Mouse (Mus musculus): Measurements from ENCODE around the gene Gbp9. TPM values are rescaled to one million over a fixed set of nuclear protein-coding genes. Genes with fewer than 3 reads are reported as not detected.
"Not testable (repeated sequence)": the region's sequence is repeated elsewhere in the genome, so short reads cannot be mapped to it uniquely, and the experiment has no call there.

Gbp9 gene
- polyA plus RNA-seq (2012; rRNA removed): 11.6 and 16.6 TPM in 2 replicates

GRCm38 (mm10) chr5:105139409-105140088 is at the start of gene Gbp9, which contains the start of the genes Gbp8 and Gbp4:
Gbp9 (minus strand) TSS chr5:105139539.
Gbp8 (minus strand) TSS chr5:105139540.
Gbp4 (minus strand) TSS chr5:105139586.
- TF ChIP-seq POLR2A (IDR thresholded peaks at IDR 0.05; ENCODE audit: borderline replicate concordance, extremely low read depth, low read depth, low read length): peak; percentile 28; the same call in 1 of the 2 replicates
- not testable (repeated sequence) for H3K4me1 ChIP-seq (ENCODE audit: control insufficient read depth, insufficient read depth, low read length); DNase-seq
- peak within 1 kb of the TSS; percentile 44 for H3K4me3 ChIP-seq (replicated peaks; ENCODE audit: extremely low read depth, low read depth, low read length)
- WGBS: 10% methylated on average over 2 of the region's 2 CpGs

GRCm38 (mm10) chr5:105181446-105181845 is 42.1 kb upstream of the Gbp9 start:
- Histone ChIP-seq H3K4me1 (ENCODE audit: control insufficient read depth, insufficient read depth, low read length) (no peaks in the 10 kb centered on the region), H3K4me3 (replicated peaks; ENCODE audit: extremely low read depth, low read depth, low read length) (no peak overlapping the region)
- no peak for TF ChIP-seq CTCF (IDR thresholded peaks at IDR 0.05; ENCODE audit: insufficient read depth, low read length)
- TF ChIP-seq POLR2A (IDR thresholded peaks at IDR 0.05; ENCODE audit: borderline replicate concordance, extremely low read depth, low read depth, low read length): no peak
- DNase-seq: no peak

GRCm38 (mm10) chr5:105156582-105156981 is 17.2 kb upstream of the Gbp9 start:
- TF ChIP-seq POLR2A (IDR thresholded peaks at IDR 0.05; ENCODE audit: borderline replicate concordance, extremely low read depth, low read depth, low read length): no peak
- 0 out of 2 replicates have a peak, but pooled peaks have one; percentile 1 for TF ChIP-seq CTCF (IDR thresholded peaks at IDR 0.05; ENCODE audit: insufficient read depth, low read length)
- Histone ChIP-seq H3K4me3 (replicated peaks; ENCODE audit: extremely low read depth, low read depth, low read length) (no peak overlapping the region), H3K4me1 (ENCODE audit: control insufficient read depth, insufficient read depth, low read length) (no peaks in the 10 kb centered on the region)
- WGBS: 77% methylated on average over 5 of the region's 5 CpGs
- no peak for DNase-seq

- TF ChIP-seq CTCF (IDR thresholded peaks at IDR 0.05; ENCODE audit: insufficient read depth, low read length): no peak
- Histone ChIP-seq H3K4me3 (replicated peaks; ENCODE audit: extremely low read depth, low read depth, low read length) (no peak overlapping the region), H3K4me1 (ENCODE audit: control insufficient read depth, insufficient read depth, low read length) (no peaks in the 10 kb centered on the region)
- no peak for DNase-seq
Measured at GRCm38 (mm10) chr5:105154049-105154448, 14.7 kb upstream of the Gbp9 start.

- DNase-seq; H3K4me3 ChIP-seq (replicated peaks; ENCODE audit: extremely low read depth, low read depth, low read length); H3K4me1 ChIP-seq (ENCODE audit: control insufficient read depth, insufficient read depth, low read length): not testable (repeated sequence)
- 56% methylated on average over 2 of the region's 2 CpGs for WGBS
Measured at GRCm38 (mm10) chr5:105148062-105148461, 8.7 kb upstream of the Gbp9 start.

- TF ChIP-seq POLR2A (IDR thresholded peaks at IDR 0.05; ENCODE audit: borderline replicate concordance, extremely low read depth, low read depth, low read length) (no peak), CTCF (IDR thresholded peaks at IDR 0.05; ENCODE audit: insufficient read depth, low read length) (no peak)
- no peak for DNase-seq
- Histone ChIP-seq H3K4me1 (ENCODE audit: control insufficient read depth, insufficient read depth, low read length) (peaks cover 9% of the 10 kb centered on the region; the same call in 1 of the 2 replicates), H3K4me3 (replicated peaks; ENCODE audit: extremely low read depth, low read depth, low read length) (no peak overlapping the region)
Measured at GRCm38 (mm10) chr5:105146447-105146846, 7.1 kb upstream of the Gbp9 start.

GRCm38 (mm10) chr5:105145731-105146130 is 6.4 kb upstream of the Gbp9 start:
- H3K4me3 ChIP-seq (replicated peaks; ENCODE audit: extremely low read depth, low read depth, low read length); H3K4me1 ChIP-seq (ENCODE audit: control insufficient read depth, insufficient read depth, low read length); DNase-seq: not testable (repeated sequence)
- WGBS: 21% methylated on average over 3 of the region's 3 CpGs

- 53% methylated on average over 2 of the region's 2 CpGs for WGBS
- DNase-seq; H3K4me3 ChIP-seq (replicated peaks; ENCODE audit: extremely low read depth, low read depth, low read length); H3K4me1 ChIP-seq (ENCODE audit: control insufficient read depth, insufficient read depth, low read length): not testable (repeated sequence)
Measured at GRCm38 (mm10) chr5:105140089-105140810, 911 bp upstream of the Gbp9 start.

GRCm38 (mm10) chr5:105138906-105139305 is 433 bp downstream of the Gbp9 start:
- peak overlapping the region; percentile 44 for H3K4me3 ChIP-seq (replicated peaks; ENCODE audit: extremely low read depth, low read depth, low read length)

GRCm38 (mm10) chr5:105136706-105137304 is 2.5 kb downstream of the Gbp9 start:
- 72% methylated on average over 3 of the region's 3 CpGs for WGBS
- not testable (repeated sequence) for DNase-seq; H3K4me3 ChIP-seq (replicated peaks; ENCODE audit: extremely low read depth, low read depth, low read length)

More at GRCm38 (mm10) chr5:105138906-105139305, 433 bp downstream of the Gbp9 start:
- 44% methylated on average over 1 of the region's 1 CpGs for WGBS
- TF ChIP-seq CTCF (IDR thresholded peaks at IDR 0.05; ENCODE audit: insufficient read depth, low read length) (no peak), POLR2A (IDR thresholded peaks at IDR 0.05; ENCODE audit: borderline replicate concordance, extremely low read depth, low read depth, low read length) (no peak)
- peaks cover 2% of the 10 kb centered on the region; the same call in 1 of the 2 replicates for H3K4me1 ChIP-seq (ENCODE audit: control insufficient read depth, insufficient read depth, low read length)
- DNase-seq: no peak

GRCm38 (mm10) chr5:105121731-105122130 is 17.6 kb downstream of the Gbp9 start:
- 82% methylated on average over 6 of the region's 6 CpGs for WGBS
- not testable (repeated sequence) for DNase-seq; H3K4me3 ChIP-seq (replicated peaks; ENCODE audit: extremely low read depth, low read depth, low read length); H3K4me1 ChIP-seq (ENCODE audit: control insufficient read depth, insufficient read depth, low read length)

More at GRCm38 (mm10) chr5:105136706-105137304, 2.5 kb downstream of the Gbp9 start:
- not testable (repeated sequence) for H3K4me1 ChIP-seq (ENCODE audit: control insufficient read depth, insufficient read depth, low read length)
